Mouse (Mus musculus) neural tube, embryonic 10.5 days (tissue): Measurements from ENCODE around the gene Hmgb3.
"Not testable (repeated sequence)": the region's sequence is repeated elsewhere in the genome, so short reads cannot be mapped to it uniquely, and the experiment has no call there.

ENCODE experiments used
- DNase-seq: peaks from one replicate; pipeline ENCODE4 v3.0.0-alpha.2; 2017; ENCODE audit warnings: low spot score; ENCODE audit errors: extremely low spot score

The Hmgb3 gene

DNA sequence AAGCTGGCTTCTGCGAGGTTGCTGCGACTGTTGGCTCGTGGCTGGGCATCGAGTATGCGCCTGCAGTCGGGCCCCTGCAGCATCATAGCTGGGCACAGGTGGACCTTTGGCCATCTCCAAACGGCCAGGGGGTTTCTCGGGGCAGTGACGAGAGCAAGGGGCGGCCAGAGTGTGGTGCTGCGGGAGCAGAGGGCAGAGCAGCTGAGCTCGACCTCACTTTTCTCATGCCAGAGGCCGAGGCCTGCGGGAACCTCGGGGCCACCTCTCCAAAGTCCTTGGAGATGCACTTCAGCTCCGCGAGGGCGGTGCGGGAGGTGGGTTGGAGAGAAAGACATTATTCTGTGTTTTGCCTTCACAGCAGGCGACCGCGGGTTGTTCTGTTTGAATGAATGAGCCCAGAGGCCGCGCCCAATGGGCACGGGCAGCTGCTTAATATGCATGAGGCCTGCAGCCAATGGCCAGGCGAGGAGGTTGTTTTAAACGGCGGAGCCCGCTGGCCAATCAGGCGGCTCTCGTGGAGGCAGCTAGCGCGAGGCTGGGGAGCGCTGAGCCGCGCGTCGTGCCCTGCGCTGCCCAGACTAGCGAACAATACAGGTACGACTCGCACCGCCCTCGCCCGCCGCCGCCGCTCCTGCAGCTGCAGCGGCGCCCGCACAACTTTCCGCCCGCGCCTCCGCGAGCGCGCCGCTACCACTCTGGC lies at the start of gene Hmgb3:
TSS of gene Hmgb3 (plus strand) at position 504 of the 700 bp plus-strand sequence.
- DNase-seq = peak; percentile 82

- DNase-seq = not testable (repeated sequence)
Observed at GRCm38 (mm10) chrX:71506591-71506990, 49.1 kb upstream of the Hmgb3 start.

GRCm38 (mm10) chrX:71519252-71519651 lies 36.5 kb upstream of the Hmgb3 start:
- DNase-seq = no peak

- no peak for DNase-seq
Observed at GRCm38 (mm10) chrX:71522889-71523288, 32.8 kb upstream of the Hmgb3 start.

DNA sequence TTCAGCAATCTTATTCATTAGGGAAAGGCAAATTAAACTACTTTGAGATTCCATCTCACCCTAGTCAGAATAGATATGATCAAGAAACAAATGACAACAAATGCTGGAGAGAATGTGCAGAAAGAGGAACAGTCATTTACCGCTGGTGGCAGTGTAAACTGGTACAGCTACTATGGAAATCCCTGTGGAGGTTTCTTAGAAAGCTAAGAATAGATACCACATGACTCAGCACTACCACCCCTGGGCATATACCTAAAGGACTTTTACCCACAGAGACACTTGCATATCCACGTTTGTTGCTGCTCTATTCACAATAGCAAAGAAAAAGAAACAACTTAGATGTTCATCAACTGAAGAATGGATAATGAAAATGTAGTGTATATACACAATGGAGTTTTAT lies 31.4 kb upstream of the Hmgb3 start:
- no peak for DNase-seq

DNA sequence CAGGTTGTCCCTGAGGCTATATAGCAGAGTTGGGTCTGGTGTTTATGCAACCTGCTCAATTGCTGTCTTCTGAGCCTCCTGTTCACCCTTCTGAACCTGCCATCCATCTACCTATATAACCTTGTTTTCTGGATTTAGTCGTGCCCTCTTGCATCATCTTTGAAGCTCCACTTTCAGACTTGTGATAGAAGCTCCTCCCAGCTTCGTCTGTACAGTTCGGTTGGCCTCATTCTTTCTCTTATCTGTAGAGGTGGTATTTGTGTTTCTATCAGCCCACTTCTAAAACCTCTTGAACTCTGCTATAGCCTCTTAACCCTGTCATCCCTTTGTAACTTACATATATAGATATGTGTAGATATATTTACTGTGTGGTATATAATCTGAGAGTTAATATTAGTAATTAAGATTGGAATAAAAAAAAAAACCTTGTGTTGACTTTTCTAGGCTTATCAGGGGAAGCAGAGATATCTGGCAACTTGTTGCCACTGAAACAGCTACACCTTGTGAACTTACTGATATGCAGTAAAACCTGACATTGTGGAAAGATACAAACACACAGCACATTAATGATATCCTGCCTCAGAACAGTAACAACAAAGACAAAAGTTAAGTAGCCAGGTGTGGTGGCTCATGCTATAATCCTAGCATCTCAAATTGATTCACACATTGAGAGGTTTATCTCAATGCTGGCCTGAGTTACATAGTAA lies 30.0 kb upstream of the Hmgb3 start:
- no peak for DNase-seq

- DNase-seq = no peak
Observed at GRCm38 (mm10) chrX:71527461-71527860, 28.3 kb upstream of the Hmgb3 start.

DNA sequence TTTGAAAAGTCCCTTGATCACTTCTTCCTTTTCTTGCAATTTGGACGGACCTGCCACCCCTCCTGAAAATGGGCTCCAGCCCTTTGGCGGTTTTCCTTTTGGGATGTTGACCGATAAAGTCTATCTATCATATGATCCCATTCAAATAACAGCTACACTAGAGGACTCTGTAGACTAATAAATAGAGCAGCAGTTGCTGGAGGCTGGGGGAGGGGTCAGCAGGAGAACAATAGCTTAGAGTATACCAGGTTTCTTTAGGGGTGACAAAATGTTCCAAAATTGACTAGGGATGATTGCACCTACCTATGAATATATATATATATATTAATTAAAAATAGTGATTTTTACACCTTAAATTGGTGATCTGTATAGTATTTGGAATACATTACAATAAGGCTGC lies 27.6 kb upstream of the Hmgb3 start:
- DNase-seq = no peak

GRCm38 (mm10) chrX:71528646-71529045 lies 27.1 kb upstream of the Hmgb3 start:
- DNase-seq = no peak

GRCm38 (mm10) chrX:71532635-71533034 lies 23.1 kb upstream of the Hmgb3 start:
- DNase-seq = no peak

DNA sequence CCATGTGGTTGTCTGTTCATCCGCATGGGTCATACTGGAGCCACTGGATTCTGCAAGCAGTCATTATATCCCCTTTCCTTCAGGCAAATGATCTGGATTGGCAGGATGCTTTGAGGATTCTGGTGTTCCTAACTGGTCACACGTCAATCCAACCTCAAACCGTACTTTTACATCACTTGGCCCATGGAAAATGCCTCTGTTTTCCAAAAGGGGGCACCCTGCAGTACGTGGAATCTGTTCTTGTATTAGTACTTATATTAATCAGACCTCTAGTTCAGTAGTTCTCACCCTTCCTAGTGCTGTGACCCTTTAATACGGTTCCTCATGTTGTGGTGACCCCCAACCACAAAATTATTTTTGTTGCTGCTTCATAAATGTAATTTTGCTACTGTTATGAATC lies 21.6 kb upstream of the Hmgb3 start:
- no peak for DNase-seq

- DNase-seq = no peak
Observed at GRCm38 (mm10) chrX:71537791-71538190, 17.9 kb upstream of the Hmgb3 start.

GRCm38 (mm10) chrX:71540821-71541510 lies 14.8 kb upstream of the Hmgb3 start:
- DNase-seq = no peak

- DNase-seq = no peak
Observed at GRCm38 (mm10) chrX:71544731-71545130, 11.0 kb upstream of the Hmgb3 start.

GRCm38 (mm10) chrX:71545163-71545562 lies 10.6 kb upstream of the Hmgb3 start:
- DNase-seq = no peak

DNA sequence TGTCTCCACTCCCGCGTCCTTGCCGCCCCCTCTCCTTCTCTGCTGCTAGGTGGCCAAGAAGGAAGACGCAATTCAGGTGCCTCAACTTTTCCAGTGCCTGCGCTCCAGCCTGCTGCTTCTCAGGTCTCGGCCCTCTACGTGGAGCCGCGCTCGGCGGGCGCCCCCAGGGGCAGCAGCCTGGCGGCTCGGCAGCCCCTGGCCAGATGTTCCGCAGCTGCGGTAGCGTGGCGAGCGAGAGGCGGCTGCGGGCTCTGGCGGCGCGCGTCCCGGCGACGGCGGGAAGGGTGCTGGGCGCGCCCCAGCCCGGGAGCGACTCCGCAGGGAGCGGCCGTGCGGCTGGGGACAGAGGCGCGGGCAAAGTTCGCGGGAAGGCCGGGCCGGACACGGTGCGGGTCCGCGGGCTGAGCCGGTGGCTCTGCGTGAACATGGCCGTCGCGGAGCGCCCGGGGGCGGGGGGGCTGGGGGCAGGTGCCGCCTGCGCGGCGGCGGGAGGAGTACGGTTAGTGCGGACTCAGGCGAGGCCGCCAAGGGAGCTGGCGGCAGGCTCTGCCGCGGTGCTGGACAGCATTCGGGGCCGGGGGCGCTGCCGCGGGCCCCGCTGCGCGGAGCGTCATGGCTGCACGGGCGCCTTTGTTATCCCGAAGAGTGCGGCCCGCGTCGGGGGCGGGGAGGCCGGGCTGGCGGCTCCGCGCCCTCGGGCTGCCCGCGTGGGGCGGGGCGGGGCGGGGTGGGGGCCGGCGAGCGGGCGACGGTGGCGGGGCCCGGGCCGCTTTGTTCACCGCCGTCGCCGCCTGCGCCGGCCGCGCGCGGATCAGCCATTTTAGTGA lies 610 bp downstream of the Hmgb3 start:
- peak; percentile 51 for DNase-seq

GRCm38 (mm10) chrX:71556965-71557491 lies 1.3 kb downstream of the Hmgb3 start:
- peak; percentile 42 for DNase-seq

DNA sequence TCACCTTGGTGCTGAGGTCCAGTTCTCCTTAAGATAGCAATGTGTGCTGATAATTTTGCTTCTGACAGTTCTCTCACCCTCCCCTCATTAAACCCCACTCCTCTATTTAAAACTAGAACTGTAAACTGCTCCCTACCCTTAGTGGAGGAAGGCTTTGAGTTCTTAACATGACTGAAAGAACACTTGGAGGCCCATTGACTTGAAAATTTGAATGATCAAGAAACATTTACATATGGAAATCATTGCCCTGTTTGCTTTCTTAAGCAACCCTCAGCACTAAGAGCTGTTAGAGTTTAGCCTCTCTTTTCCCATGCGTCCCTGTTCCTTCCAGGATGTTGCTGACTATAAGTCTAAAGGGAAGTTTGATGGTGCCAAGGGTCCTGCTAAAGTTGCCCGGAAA lies 3.6 kb downstream of the Hmgb3 start:
- no peak for DNase-seq

DNA sequence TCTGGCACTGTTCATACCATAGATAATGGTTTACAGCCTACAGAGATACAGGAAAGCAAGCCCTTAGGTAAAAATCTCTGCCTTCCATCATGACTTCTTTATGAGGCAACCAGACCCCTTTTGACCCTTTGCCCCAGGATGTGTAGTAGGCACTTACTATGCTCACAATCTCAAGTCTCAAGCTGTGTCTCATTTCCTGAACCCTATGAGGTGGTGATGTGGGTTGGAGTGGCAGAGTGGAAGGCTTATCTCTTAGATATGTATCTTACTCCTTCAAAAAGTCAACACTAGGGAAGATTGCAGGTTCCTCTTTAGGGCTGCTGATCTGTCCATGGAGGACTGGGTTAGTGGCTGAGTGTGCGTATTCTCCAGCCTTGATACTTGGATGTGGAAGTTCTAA lies 5.1 kb downstream of the Hmgb3 start:
- DNase-seq = no peak

DNA sequence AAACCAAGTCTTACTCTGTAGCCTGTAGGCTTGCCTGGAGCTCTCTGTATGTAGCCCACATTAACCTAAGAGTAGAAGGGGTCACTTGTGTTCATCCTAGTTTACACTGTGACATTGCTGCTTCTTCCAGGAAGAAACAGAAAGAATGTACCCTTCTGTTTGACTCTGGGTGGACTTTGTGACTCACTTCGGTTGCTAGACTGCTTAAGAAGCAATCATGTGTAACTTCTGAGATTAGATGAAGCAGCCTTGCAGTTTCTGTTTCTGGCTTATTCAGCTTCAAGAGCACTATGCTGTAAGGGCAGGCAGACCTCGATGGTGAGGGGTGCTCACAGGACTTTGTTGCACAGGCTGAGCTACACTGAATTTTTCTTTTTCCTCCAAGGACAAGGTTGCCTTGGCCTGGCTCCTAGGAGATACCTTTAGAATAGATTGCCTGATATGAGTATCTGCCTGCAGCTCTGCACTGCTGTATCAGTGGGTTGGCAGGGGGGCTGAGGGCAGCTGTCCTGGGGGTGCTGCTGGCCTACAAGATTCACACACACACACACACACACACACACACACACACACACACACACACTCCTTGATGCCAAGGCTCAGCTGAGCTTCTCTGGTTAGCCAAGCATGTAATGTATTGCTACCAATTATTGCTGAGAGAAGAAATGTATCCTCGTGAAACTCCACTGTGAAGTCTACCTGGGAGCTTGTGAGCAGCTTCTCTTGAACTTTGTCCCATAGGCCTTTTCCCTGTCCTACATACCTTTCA lies 17.6 kb downstream of the Hmgb3 start:
- DNase-seq = no peak

DNA sequence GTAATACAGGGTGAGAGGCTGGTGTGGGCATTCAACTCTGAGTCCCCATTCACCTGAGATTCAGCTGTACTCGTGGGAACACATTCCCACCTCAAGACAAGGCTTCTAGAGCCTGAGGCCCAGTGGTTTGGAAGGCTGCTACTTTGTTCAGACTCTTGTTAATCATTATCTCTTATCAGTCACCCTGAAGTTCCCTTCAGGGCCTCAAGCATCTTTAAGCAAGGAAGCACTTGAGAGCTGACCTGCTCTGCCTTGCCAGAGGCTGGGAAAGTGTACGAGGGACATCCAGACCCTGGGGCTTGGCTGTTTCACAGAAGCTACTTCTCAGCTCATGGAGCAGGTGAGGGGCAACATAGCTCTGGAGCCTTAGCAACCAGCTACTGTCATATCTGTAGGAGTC lies 19.8 kb downstream of the Hmgb3 start:
- DNase-seq = no peak
